ENCODE assay signal across 20 mouse cellular contexts in genomic region chr1:13915216-13915615, GRCm38 (mm10).
A peak's percentile ranks its signal among the peaks of the same experiment; 100 is the strongest.
DNase-seq lines count a peak whose midpoint lies in the region; ATAC-seq and TF ChIP-seq lines count a peak whose summit lies in the region.
"Had no signal": no experiment of that assay in that cellular context is flagged by ENCODE, and none has a peak within 500 bp of the region (broad histone marks: within the 10 kb centered on the region; RNA-seq: fewer than 3 reads in every experiment).

No protein-coding gene starts in this region.

- H3K9ac ChIP-seq in heart, embryonic 11.5 days (ENCODE audit: low read depth, low read length), result no peak overlapping the region
- H3K9ac ChIP-seq in MEL (ENCODE audit: control insufficient read depth, low read depth, low read length, poor library complexity, severe bottlenecking), result no peak overlapping the region
- H3K9ac ChIP-seq: embryonic facial prominence, embryonic 13.5 days; forebrain, embryonic 12.5 days; hindbrain, embryonic 15.5 days had no signal

- no peak for TF ChIP-seq CTCF in MEL (IDR thresholded peaks at IDR 0.05 in 2 of 3, conservative IDR thresholded peaks at IDR 0.05 in 1 of 3; ENCODE audit: control insufficient read depth in 1 of 3, insufficient read depth in 1 of 3, low read depth in 2 of 3, low read length in 3 of 3, poor library complexity in 1 of 3, severe bottlenecking in 1 of 3)

- ATAC-seq in heart, embryonic 11.5 days (replicated peaks; ENCODE audit: insufficient number of reproducible peaks, low FRiP score, low TSS enrichment), result no peak
- ATAC-seq in hematopoietic stem cell, adult 5-6 weeks (replicated peaks in 1 of 2; ENCODE audit: insufficient read depth in 1 of 2, low FRiP score in 2 of 2, low TSS enrichment in 1 of 2, low read depth in 1 of 2, poor library complexity in 2 of 2, severe bottlenecking in 2 of 2), result peak; percentile 37 to 48; a peak in 2 of 4 replicates
- ATAC-seq: forebrain, embryonic 16.5 days; intestine, embryonic 16.5 days had no signal

- no peak for TF ChIP-seq EP300 in MEL (IDR thresholded peaks at IDR 0.05; ENCODE audit: low read depth in 1 of 2, low read length in 2 of 2)

- no peak for TF ChIP-seq POLR2A in MEL (IDR thresholded peaks at IDR 0.05; ENCODE audit: control insufficient read depth in 1 of 2, insufficient read depth in 1 of 2, low read depth in 1 of 2, low read length in 2 of 2, poor library complexity in 1 of 2)

- H3K27ac ChIP-seq in heart, embryonic 11.5 days (ENCODE audit: low read depth, low read length), result no peak overlapping the region
- H3K27ac ChIP-seq in MEL (ENCODE audit: control insufficient read depth, low read depth, low read length), result no peak overlapping the region
- H3K27ac ChIP-seq: embryonic facial prominence, embryonic 13.5 days; forebrain, embryonic 12.5 days; hindbrain, embryonic 15.5 days had no signal

- no peaks in the 10 kb centered on the region for H3K36me3 ChIP-seq in heart, embryonic 11.5 days (ENCODE audit: control insufficient read depth, insufficient read depth, low read length)
- no peaks in the 10 kb centered on the region for H3K36me3 ChIP-seq in MEL (ENCODE audit: control insufficient read depth in 1 of 2, insufficient read depth in 2 of 2, low read length in 2 of 2)
- H3K36me3 ChIP-seq: embryonic facial prominence, embryonic 13.5 days; forebrain, embryonic 12.5 days; hindbrain, embryonic 15.5 days had no signal

- 85% methylated on average over 5 of the region's 5 CpGs for WGBS in heart, embryonic 11.5 days (ENCODE audit: insufficient replicate concordance)

- H3K79me2 ChIP-seq in MEL (ENCODE audit: control insufficient read depth, insufficient read depth, low read length, poor library complexity), result no peaks in the 10 kb centered on the region

- H3K27me3 ChIP-seq in heart, embryonic 11.5 days (ENCODE audit: control insufficient read depth, insufficient read depth, low read length), result no peaks in the 10 kb centered on the region
- H3K27me3 ChIP-seq in MEL (ENCODE audit: control insufficient read depth in 1 of 2, insufficient read depth in 2 of 2, low read length in 2 of 2), result no peaks in the 10 kb centered on the region
- H3K27me3 ChIP-seq: embryonic facial prominence, embryonic 13.5 days; forebrain, embryonic 12.5 days; hindbrain, embryonic 15.5 days had no signal

- TF ChIP-seq RAD21 in MEL (IDR thresholded peaks at IDR 0.05; ENCODE audit: low read depth, low read length), result no peak

- no peak overlapping the region for H3K4me3 ChIP-seq in heart, embryonic 11.5 days (ENCODE audit: low read depth, low read length)
- H3K4me3 ChIP-seq in MEL (ENCODE audit: control insufficient read depth in 1 of 2, insufficient read depth in 1 of 2, low read depth in 2 of 2, low read length in 2 of 2), result peak overlapping the region in 1 of 2 experiments; percentile 20; a peak in 1 of 4 replicates
- H3K4me3 ChIP-seq: embryonic facial prominence, embryonic 13.5 days; forebrain, embryonic 12.5 days; hindbrain, embryonic 15.5 days had no signal

- H3K9me3 ChIP-seq in heart, embryonic 11.5 days (replicated peaks; ENCODE audit: control insufficient read depth, low read length), result no peaks in the 10 kb centered on the region
- no peaks in the 10 kb centered on the region for H3K9me3 ChIP-seq in MEL (replicated peaks; ENCODE audit: insufficient read depth, low read length)
- H3K9me3 ChIP-seq: embryonic facial prominence, embryonic 13.5 days; forebrain, embryonic 12.5 days; hindbrain, embryonic 15.5 days had no signal

- DNase-seq in heart, adult 11 months, result peak; percentile 48
- peak; percentile 4 for DNase-seq in MEL (ENCODE audit: low read depth, low spot score)
- DNase-seq in urinary bladder, postnatal 25 days (ENCODE audit: low spot score), result no peak
- no peak for DNase-seq in c-Kit-positive CD71-positive TER-119-positive erythroid progenitor cells, embryonic 14.5 days (ENCODE audit: low spot score)
- DNase-seq in cerebellum, postnatal 25 days, result no peak
- DNase-seq: adrenal gland, adult 2 months; adrenal gland, postnatal 25 days; cerebellum, adult 2 months; cerebellum, postnatal 10 days; gastrocnemius, postnatal 14 days; heart, postnatal 10 days; heart, postnatal 4 days; kidney, adult 2 months had no signal

- no peaks in the 10 kb centered on the region for H3K4me1 ChIP-seq in heart, embryonic 11.5 days (ENCODE audit: control insufficient read depth, insufficient read depth, low read length)
- no peaks in the 10 kb centered on the region for H3K4me1 ChIP-seq in MEL (ENCODE audit: control insufficient read depth in 1 of 2, insufficient read depth in 2 of 2, low read length in 2 of 2)
- H3K4me1 ChIP-seq: forebrain, embryonic 12.5 days; hindbrain, embryonic 15.5 days had no signal

- no peak overlapping the region for H3K4me2 ChIP-seq in heart, embryonic 11.5 days
- H3K4me2 ChIP-seq: embryonic facial prominence, embryonic 13.5 days; forebrain, embryonic 12.5 days; hindbrain, embryonic 15.5 days had no signal

TF ChIP-seq in MEL, 35 proteins besides CTCF, POLR2A, EP300 and RAD21:
- TF ChIP-seq MAX (IDR thresholded peaks at IDR 0.05; ENCODE audit: low read length) (no peak), TBP (IDR thresholded peaks at IDR 0.05; ENCODE audit: low read depth, low read length) (no peak), ZC3H11A (IDR thresholded peaks at IDR 0.05; ENCODE audit: low read depth, low read length) (no peak), ELF1 (IDR thresholded peaks at IDR 0.05; ENCODE audit: low read depth, low read length) (no peak), MYC (IDR thresholded peaks at IDR 0.05; ENCODE audit: low read depth, low read length) (no peak), TCF12 (IDR thresholded peaks at IDR 0.05; ENCODE audit: low read depth, low read length) (no peak), ZKSCAN1 (IDR thresholded peaks at IDR 0.05; ENCODE audit: low read depth, low read length) (no peak), GATA1 (IDR thresholded peaks at IDR 0.05; ENCODE audit: low read depth, low read length) (no peak), E2F4 (IDR thresholded peaks at IDR 0.05; ENCODE audit: borderline replicate concordance, low read depth, low read length) (no peak), NRF1 (IDR thresholded peaks at IDR 0.05; ENCODE audit: insufficient read depth, low read depth, low read length, poor library complexity, severe bottlenecking) (no peak), MYB (IDR thresholded peaks at IDR 0.05; ENCODE audit: low read depth, low read length) (no peak), CHD1 (IDR thresholded peaks at IDR 0.05; ENCODE audit: low read depth, low read length) (no peak), MAFK (IDR thresholded peaks at IDR 0.05; ENCODE audit: borderline replicate concordance, low read depth, low read length) (no peak), POLR2AphosphoS2 (IDR thresholded peaks at IDR 0.05; ENCODE audit: low read length) (no peak), JUND (IDR thresholded peaks at IDR 0.05; ENCODE audit: low read depth, low read length) (no peak), KAT2A (conservative IDR thresholded peaks at IDR 0.05; ENCODE audit: low read depth, low read length) (no peak)

Comparison
In these comparisons a context has a peak if more than half of its experiments do, and no peak if none do; other contexts are left out.
1. DNase-seq: peak in heart, adult 11 months (single experiment) and MEL (single experiment); none in urinary bladder, postnatal 25 days (single experiment), c-Kit-positive CD71-positive TER-119-positive erythroid progenitor cells, embryonic 14.5 days (single experiment) and cerebellum, postnatal 25 days (0 of 2).